Mouse (Mus musculus) CH12.LX (cell line): ENCODE data around the gene Rhot1. TPM values are rescaled to one million over a fixed set of nuclear protein-coding genes. Genes with fewer than 3 reads are reported as not detected.

Experiments
- DNase-seq: peaks from one replicate; pipeline ENCODE4 v3.0.0-alpha.2; 2013; ENCODE audit errors: extremely low read depth
- H3K27ac ChIP-seq: 2 replicates; pipeline ENCODE4 v1.5.1; 2012; ENCODE audit warnings: low read depth, mild to moderate bottlenecking, control low read depth, moderate library complexity; ENCODE audit not compliant: insufficient read depth
- H3K27me3 ChIP-seq: replicated peaks from 2 replicates; pipeline ENCODE3; 2012; ENCODE audit warnings: inconsistent platforms
- H3K36me3 ChIP-seq, 2 experiments: replicated peaks in 1 of 2; 2 replicates each; pipeline versions ENCODE3 to v1.6.1; 2012; ENCODE audit warnings: inconsistent platforms in 1 of 2, low read length in 1 of 2, mild to moderate bottlenecking in 1 of 2, mixed read lengths in 1 of 2, moderate library complexity in 1 of 2; ENCODE audit not compliant: control insufficient read depth in 1 of 2, insufficient read depth in 1 of 2
- H3K4me1 ChIP-seq, 2 experiments: 2 replicates each; pipeline ENCODE4 v1.6.1; 2012; ENCODE audit warnings: inconsistent platforms in 1 of 2, moderate library complexity in 1 of 2; ENCODE audit not compliant: insufficient read depth in 2 of 2, control insufficient read depth in 1 of 2
- H3K4me2 ChIP-seq: 2 replicates; pipeline ENCODE4 v1.6.1; 2012; ENCODE audit warnings: low read depth, mild to moderate bottlenecking, control low read depth; ENCODE audit not compliant: poor library complexity, insufficient read depth, severe bottlenecking
- H3K4me3 ChIP-seq, 3 experiments: fragments of 150-350 bp in 1 of 3; sonication (generic) in 1 of 3; replicated peaks in 1 of 3; 2 replicates each; pipeline versions ENCODE3 to v1.5.1; 2011 to 2012; ENCODE audit warnings: low read depth in 2 of 3, low read length in 2 of 3, mild to moderate bottlenecking in 2 of 3, moderate library complexity in 2 of 3, control low read depth in 1 of 3, improper control_type of control experiment in 1 of 3, inconsistent platforms in 1 of 3, mixed read lengths in 1 of 3; ENCODE audit not compliant: poor library complexity in 1 of 3
- H3K79me2 ChIP-seq: replicated peaks from 2 replicates; pipeline ENCODE4 v1.6.1; 2012; ENCODE audit warnings: mild to moderate bottlenecking, moderate library complexity; ENCODE audit not compliant: control insufficient read depth, poor library complexity, insufficient read depth, severe bottlenecking; ENCODE audit errors: extremely low read depth
- H3K9ac ChIP-seq: 2 replicates; pipeline ENCODE4 v1.6.1; 2012; ENCODE audit warnings: low read depth, mild to moderate bottlenecking, control low read depth, moderate library complexity; ENCODE audit not compliant: insufficient read depth
- H3K9me3 ChIP-seq: replicated peaks from 2 replicates; pipeline ENCODE3; 2012; ENCODE audit warnings: low read length, inconsistent platforms, mixed read lengths
- CHD2 ChIP-seq: IDR thresholded peaks from 2 replicates; pipeline ENCODE4 v1.6.1; 2011; ENCODE audit warnings: low read length, improper control_type of control experiment
- CTCF ChIP-seq, 2 experiments: IDR thresholded peaks in 1 of 2; conservative IDR thresholded peaks in 1 of 2; 2 replicates each; pipeline ENCODE4 v1.5.1; 2011 to 2012; ENCODE audit warnings: low read depth in 2 of 2, low read length in 2 of 2, improper control_type of control experiment in 1 of 2, inconsistent platforms in 1 of 2, mild to moderate bottlenecking in 1 of 2, moderate library complexity in 1 of 2
- E2F4 ChIP-seq: IDR thresholded peaks from 2 replicates; pipeline ENCODE4 v1.6.1; 2011; ENCODE audit warnings: low read depth, low read length, improper control_type of control experiment; ENCODE audit not compliant: insufficient replicate concordance
- ELF1 ChIP-seq: IDR thresholded peaks from 2 replicates; pipeline ENCODE4 v1.6.1; 2014; ENCODE audit warnings: low read depth, mild to moderate bottlenecking, inconsistent platforms, low read length, improper control_type of control experiment
- ETS1 ChIP-seq: conservative IDR thresholded peaks from 2 replicates; pipeline ENCODE4 v1.6.1; 2012; ENCODE audit warnings: low read depth, mild to moderate bottlenecking, inconsistent platforms, low read length, improper control_type of control experiment, moderate library complexity
- IRF4 ChIP-seq: IDR thresholded peaks from 2 replicates; pipeline ENCODE4 v1.6.1; 2014; ENCODE audit warnings: low read depth, mild to moderate bottlenecking, inconsistent platforms, low read length, improper control_type of control experiment
- JUND ChIP-seq: conservative IDR thresholded peaks from 2 replicates; pipeline ENCODE4 v1.6.1; 2011; ENCODE audit warnings: low read depth, low read length, improper control_type of control experiment
- MAZ ChIP-seq: IDR thresholded peaks from 2 replicates; pipeline ENCODE4 v1.6.1; 2012; ENCODE audit warnings: low read depth, mild to moderate bottlenecking, inconsistent platforms, low read length, improper control_type of control experiment, moderate library complexity
- MEF2A ChIP-seq: IDR thresholded peaks from 2 replicates; pipeline ENCODE4 v1.6.1; 2014; ENCODE audit warnings: low read depth, mild to moderate bottlenecking, inconsistent platforms, low read length, improper control_type of control experiment, borderline replicate concordance
- MYC ChIP-seq: IDR thresholded peaks from 2 replicates; pipeline ENCODE4 v1.6.1; 2011; ENCODE audit warnings: low read depth, mild to moderate bottlenecking, improper control_type of control experiment, low read length
- NELFE ChIP-seq: IDR thresholded peaks from 2 replicates; pipeline ENCODE4 v1.6.1; 2011; ENCODE audit warnings: low read depth, low read length, improper control_type of control experiment
- PAX5 ChIP-seq: IDR thresholded peaks from 2 replicates; pipeline ENCODE4 v1.6.1; 2012; ENCODE audit warnings: low read length, inconsistent platforms, mixed read lengths
- POLR2A ChIP-seq: IDR thresholded peaks from 2 replicates; pipeline ENCODE4 v1.6.1; 2011; ENCODE audit warnings: low read depth, mild to moderate bottlenecking, improper control_type of control experiment, low read length
- POLR2AphosphoS2 ChIP-seq: IDR thresholded peaks from 2 replicates; pipeline ENCODE4 v1.6.1; 2011; ENCODE audit warnings: low read depth, low read length, improper control_type of control experiment
- RCOR1 ChIP-seq: conservative IDR thresholded peaks from 2 replicates; pipeline ENCODE4 v1.6.1; 2012; ENCODE audit warnings: low read depth, mild to moderate bottlenecking, inconsistent platforms, low read length, improper control_type of control experiment
- UBTF ChIP-seq: IDR thresholded peaks from 2 replicates; pipeline ENCODE4 v1.6.1; 2012; ENCODE audit warnings: low read depth, mild to moderate bottlenecking, inconsistent platforms, low read length, improper control_type of control experiment, moderate library complexity
- USF2 ChIP-seq: conservative IDR thresholded peaks from 2 replicates; pipeline ENCODE4 v1.6.1; 2011; ENCODE audit warnings: low read depth, low read length, improper control_type of control experiment
- ZC3H11A ChIP-seq: IDR thresholded peaks from 2 replicates; pipeline ENCODE4 v1.6.1; 2012; ENCODE audit warnings: low read depth, mild to moderate bottlenecking, inconsistent platforms, low read length, improper control_type of control experiment
- ZKSCAN1 ChIP-seq: IDR thresholded peaks from 2 replicates; pipeline ENCODE4 v1.6.1; 2012; ENCODE audit warnings: low read depth, inconsistent platforms, low read length, improper control_type of control experiment, borderline replicate concordance
- ZNF384 ChIP-seq: IDR thresholded peaks from 2 replicates; pipeline ENCODE4 v1.6.1; 2012; ENCODE audit warnings: low read depth, low read length, improper control_type of control experiment, inconsistent platforms
- dilution Hi-C: fragments of 300-500 bp; cut with MboI; formaldehyde crosslinking; loops from 2 replicates; pipeline ENCODE4 v1.14.3; 2020; ENCODE audit warnings: low sequenced_read_pairs; ENCODE audit not compliant: extremely low pct_unique_long_range_greater_than_20kb, extremely low pct_ligation_motif_present
- in situ Hi-C: fragments of 300-500 bp; cut with MboI; formaldehyde crosslinking; loops from 3 replicates; pipeline ENCODE4 v1.14.3; 2019; ENCODE audit warnings: low sequenced_read_pairs, low pct_ligation_motif_present, low pct_unique_long_range_greater_than_20kb, mixed read lengths
- polyA plus RNA-seq: library from polyadenylated mRNA; unstranded; fragments of >175 nt; gene quantifications from 2 replicates; pipeline ENCODE4 v1.2.1, GENCODE M21; 2012; ENCODE audit warnings: low read depth; ENCODE audit not compliant: insufficient read length
- total RNA-seq, 2 experiments: library from RNA; depleted of rRNA; stranded (reverse); fragments of 300-350 nt in 1 of 2; fragments of >200 nt in 1 of 2; gene quantifications; 2 replicates each; pipeline ENCODE4 v1.2.3; 2012 to 2014

Gene Rhot1
- total and polyA plus RNA-seq, 3 experiments = 33.1 to 73.3 (median 61.0) TPM

- in situ Hi-C loops = no loop called here
- Histone ChIP-seq H3K9ac (no peak overlapping the region), H3K27ac (no peak overlapping the region), H3K9me3 (peaks cover 14% of the 10 kb centered on the region), H3K4me3 (no peak overlapping the region), H3K27me3 (no peaks in the 10 kb centered on the region), H3K4me1 (peaks cover 0 to 9% of the 10 kb centered on the region in 2 experiments; a peak in 2 of 4 replicates), H3K79me2 (no peaks in the 10 kb centered on the region), H3K4me2 (no peak overlapping the region), H3K36me3 (peaks cover 39 to 67% of the 10 kb centered on the region in 2 experiments)
- DNase-seq = no peak
- dilution Hi-C loops = no loop called here
- TF ChIP-seq POLR2AphosphoS2 = no peak
- TF ChIP-seq MEF2A = no peak
- TF ChIP-seq ELF1 = no peak
- no peak for TF ChIP-seq CHD2
- no peak for TF ChIP-seq PAX5
These were observed 18.5 kb upstream of the Rhot1 start for GRCm38 (mm10) chr11:80190280-80190679.

- dilution Hi-C loops (no loop called here), in situ Hi-C loops (no loop called here)
- no peaks in the 10 kb centered on the region for H3K27me3 ChIP-seq
- H3K9ac ChIP-seq = no peak overlapping the region
- no peak for DNase-seq
- TF ChIP-seq CTCF (conservative IDR thresholded peaks at IDR 0.05 in 1 of 2, IDR thresholded peaks at IDR 0.05 in 1 of 2; ENCODE audit: low read depth in 2 of 2, low read length in 2 of 2) = peak in 1 of 2 experiments; percentile 46; a peak in 3 of 4 replicates
- TF ChIP-seq JUND = no peak
- peaks cover 11% of the 10 kb centered on the region for H3K9me3 ChIP-seq
- H3K27ac ChIP-seq = no peak overlapping the region
- H3K79me2 ChIP-seq = no peaks in the 10 kb centered on the region
- H3K4me3 ChIP-seq = no peak overlapping the region
- peaks cover 36 to 86% of the 10 kb centered on the region in 2 experiments for H3K36me3 ChIP-seq
- no peaks in the 10 kb centered on the region; a peak in 1 of 4 replicates for H3K4me1 ChIP-seq
- no peak overlapping the region for H3K4me2 ChIP-seq
These were observed 15.0 kb upstream of the Rhot1 start for GRCm38 (mm10) chr11:80193827-80194226.

GRCm38 (mm10) chr11:80196351-80196750, 12.5 kb upstream of the Rhot1 start:
- TF ChIP-seq IRF4 (no peak), ELF1 (no peak), RCOR1 (no peak), E2F4 (no peak), POLR2A (no peak), ZKSCAN1 (no peak), USF2 (no peak), MAZ (no peak), CTCF (conservative IDR thresholded peaks at IDR 0.05 in 1 of 2, IDR thresholded peaks at IDR 0.05 in 1 of 2; ENCODE audit: low read depth in 2 of 2, low read length in 2 of 2) (no peak), ZC3H11A (no peak), ETS1 (no peak), MYC (no peak), NELFE (no peak), ZNF384 (no peak), UBTF (no peak)
- no peak overlapping the region for H3K4me3 ChIP-seq
- in situ Hi-C loops (no loop called here), dilution Hi-C loops (no loop called here)
- DNase-seq = no peak
- no peaks in the 10 kb centered on the region for H3K27me3 ChIP-seq
- peaks cover 11% of the 10 kb centered on the region for H3K9me3 ChIP-seq
- no peak overlapping the region for H3K4me2 ChIP-seq
- no peaks in the 10 kb centered on the region; a peak in 1 of 4 replicates for H3K4me1 ChIP-seq
- no peaks in the 10 kb centered on the region for H3K79me2 ChIP-seq
- H3K9ac ChIP-seq = no peak overlapping the region
- no peak overlapping the region for H3K27ac ChIP-seq
- peaks cover 24 to 73% of the 10 kb centered on the region in 2 experiments for H3K36me3 ChIP-seq
